In genomic region chr6:78841261-78841660, GRCm38 (mm10) we compare ENCODE assay signal across 22 mouse cellular contexts.
DNase-seq lines count a peak whose midpoint lies in the region; TF ChIP-seq lines count a peak whose summit lies in the region.
"Had no signal": no experiment of that assay in that cellular context is flagged by ENCODE, and none has a peak within 500 bp of the region (broad histone marks: within the 10 kb centered on the region; RNA-seq: fewer than 3 reads in every experiment).

No protein-coding gene starts in this region.

- no peaks in the 10 kb centered on the region for H3K4me1 ChIP-seq in ES-E14 (ENCODE audit: control insufficient read depth in 2 of 2, insufficient read depth in 2 of 2, low read length in 2 of 2, poor library complexity in 1 of 2)

- no peak overlapping the region for H3K4me3 ChIP-seq in ES-E14 (ENCODE audit: insufficient read depth in 1 of 2, low read depth in 1 of 2, low read length in 2 of 2, poor library complexity in 1 of 2, severe bottlenecking in 1 of 2)

- peak; percentile 61 for DNase-seq in ES-CJ7 (ENCODE audit: low read depth, low spot score)
- peak; percentile 13 for DNase-seq in ES-E14 (ENCODE audit: low read depth, low spot score)
- DNase-seq in R1 (ENCODE audit: low read depth, low spot score), result peak; percentile 59
- DNase-seq in ZHBTc4 (ENCODE audit: low read depth, low spot score), result peak; percentile 58
- DNase-seq in lung, postnatal 4 days, result no peak
- no peak for DNase-seq in gastrocnemius, adult 8-10 months (ENCODE audit: low spot score in 2 of 2)
- DNase-seq in kidney, adult 11 months, result no peak
- no peak for DNase-seq in heart, adult 9 months (ENCODE audit: low spot score in 2 of 2)
- DNase-seq: adrenal gland, adult 2 months; adrenal gland, adult 8-10 months; adrenal gland, postnatal 10 days; adrenal gland, postnatal 14 days; adrenal gland, postnatal 25 days; adrenal gland, postnatal 36 days; B cell, adult 2 months; cerebellum, adult 11 months; cerebellum, adult 11-12 months; cerebellum, adult 18-20 months; cerebellum, adult 2 months; cerebellum, adult 8-10 months; cerebellum, adult 9-10 months had no signal

- no peaks in the 10 kb centered on the region for H3K36me3 ChIP-seq in ES-E14 (ENCODE audit: control insufficient read depth, insufficient read depth, low read length, poor library complexity, severe bottlenecking)
- H3K36me3 ChIP-seq: G1E had no signal

- H3K9me3 ChIP-seq in ES-E14 (ENCODE audit: control insufficient read depth, insufficient read depth, low read depth, low read length), result no peaks in the 10 kb centered on the region
- H3K9me3 ChIP-seq: G1E had no signal

- H3K27ac ChIP-seq in ES-E14 (ENCODE audit: insufficient read depth, low read depth, low read length, poor library complexity, severe bottlenecking), result no peak overlapping the region

- no peak overlapping the region for H3K9ac ChIP-seq in ES-E14 (ENCODE audit: insufficient read depth, low read depth, low read length, poor library complexity, severe bottlenecking)

- in situ Hi-C loops in ES-E14 (cut with MboI; ENCODE audit: low sequenced_read_pairs in 2 of 2, unreplicated experiment in 2 of 2), result no loop called here

TF ChIP-seq in ES-E14, 5 proteins besides CTCF, POLR2A, EP300 and RAD21:
- TF ChIP-seq ZC3H11A (IDR thresholded peaks at IDR 0.05; ENCODE audit: borderline replicate concordance, low read depth, low read length) (no peak), MAFK (IDR thresholded peaks at IDR 0.05; ENCODE audit: insufficient read depth, low read depth, low read length) (no peak), ZNF384 (IDR thresholded peaks at IDR 0.05; ENCODE audit: low read depth, low read length) (no peak), HCFC1 (IDR thresholded peaks at IDR 0.05; ENCODE audit: borderline replicate concordance, insufficient read depth, low read length) (no peak), CHD2 (IDR thresholded peaks at IDR 0.05; ENCODE audit: low read depth, low read length) (no peak)

Comparison
In these comparisons a context has a peak if more than half of its experiments do, and no peak if none do; other contexts are left out.
1. DNase-seq: peak in ES-CJ7 (single experiment), ES-E14 (single experiment), R1 (single experiment) and ZHBTc4 (single experiment); none in lung, postnatal 4 days (0 of 2), gastrocnemius, adult 8-10 months (0 of 2), kidney, adult 11 months (single experiment) and heart, adult 9 months (0 of 2).